Mouse (Mus musculus): Measurements from ENCODE around the gene Bloc1s1.
A peak's percentile ranks its signal among the peaks of the same experiment; 100 is the strongest.

Gene Bloc1s1

GRCm38 (mm10) chr10:128902409-128902988 is 21.3 kb downstream of the Bloc1s1 start:
- DNase-seq, result no peak

- DNase-seq, result no peak
Measured at GRCm38 (mm10) chr10:128901409-128901808, 22.4 kb downstream of the Bloc1s1 start.

DNA sequence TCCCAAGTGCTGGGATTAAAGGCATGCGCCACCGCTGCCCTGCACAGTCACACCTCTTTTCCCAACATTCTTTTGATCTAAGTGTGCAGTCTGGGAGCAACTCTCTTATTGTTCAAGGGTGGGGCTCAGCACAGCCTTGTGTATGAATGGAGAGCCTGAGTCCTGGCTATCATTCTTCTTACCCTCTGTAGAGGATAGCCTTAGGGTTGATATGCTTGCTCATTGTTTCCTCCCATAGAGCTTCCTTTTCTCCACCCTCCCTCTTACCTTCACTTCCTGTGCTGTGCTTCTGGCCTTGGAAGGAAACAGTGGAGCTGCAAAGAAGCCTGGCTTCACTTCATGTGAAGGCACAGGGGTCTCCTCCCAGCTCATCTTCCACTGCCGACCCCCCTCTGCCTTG is 23.1 kb downstream of the Bloc1s1 start, which contains the start of gene Cd63:
Gene Cd63, plus strand, starts transcription at position 292 of the 400 bp plus-strand sequence.
- no peak for DNase-seq

DNA sequence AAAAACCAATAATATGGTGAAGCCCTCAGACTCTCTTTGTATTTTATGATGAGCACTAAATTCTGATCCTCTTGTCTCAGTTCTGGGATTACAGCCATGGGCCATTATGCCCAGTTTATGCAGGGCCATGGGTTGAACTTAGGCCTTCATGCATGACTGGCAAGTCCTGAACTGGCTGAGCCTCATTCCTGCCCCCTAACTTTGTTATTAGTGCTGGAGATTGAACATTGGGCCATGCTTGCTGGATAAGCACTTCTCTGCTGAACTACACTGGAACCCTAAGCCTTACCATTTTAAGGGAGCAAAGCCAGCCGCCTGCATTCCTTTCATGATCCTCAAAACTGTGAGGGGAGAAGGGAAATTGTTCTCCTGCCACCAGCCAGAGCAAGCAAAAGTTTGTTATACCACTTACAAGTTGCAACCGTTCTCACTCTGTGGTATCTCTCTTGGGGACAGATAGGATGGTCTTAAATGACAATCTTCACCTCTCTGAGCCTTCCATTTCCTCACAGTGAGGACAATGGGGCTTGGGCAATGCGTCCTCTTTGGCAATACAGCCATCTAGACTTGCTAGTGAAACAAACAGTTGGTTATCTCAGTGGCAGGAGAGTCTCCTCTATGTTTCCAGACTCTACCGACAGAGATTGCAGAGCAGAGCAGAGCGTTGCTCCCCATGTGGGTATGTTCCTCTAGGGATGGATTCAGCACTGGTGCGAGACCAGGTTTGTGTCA is 23.9 kb downstream of the Bloc1s1 start:
- no peak for DNase-seq

DNA sequence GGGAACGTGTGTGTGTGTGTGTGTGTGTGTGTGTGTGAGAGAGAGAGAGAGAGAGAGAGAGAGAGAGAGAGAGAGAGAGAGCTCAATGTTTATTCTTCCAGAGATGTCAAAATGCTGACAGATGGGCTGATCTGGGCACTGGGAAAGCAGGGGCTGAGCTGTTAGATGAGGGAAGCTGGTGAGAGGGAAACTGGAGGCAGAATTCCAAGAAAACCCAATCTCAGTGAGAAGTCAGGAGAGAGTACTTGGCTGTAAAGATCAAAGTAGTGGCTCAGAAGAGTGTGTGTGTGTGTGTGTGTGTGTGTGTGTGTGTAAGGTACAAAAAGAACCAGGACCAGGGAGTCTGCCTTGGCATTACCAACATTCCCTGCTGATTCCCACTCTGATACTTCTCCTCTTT is 26.3 kb downstream of the Bloc1s1 start:
- DNase-seq, result no peak

DNA sequence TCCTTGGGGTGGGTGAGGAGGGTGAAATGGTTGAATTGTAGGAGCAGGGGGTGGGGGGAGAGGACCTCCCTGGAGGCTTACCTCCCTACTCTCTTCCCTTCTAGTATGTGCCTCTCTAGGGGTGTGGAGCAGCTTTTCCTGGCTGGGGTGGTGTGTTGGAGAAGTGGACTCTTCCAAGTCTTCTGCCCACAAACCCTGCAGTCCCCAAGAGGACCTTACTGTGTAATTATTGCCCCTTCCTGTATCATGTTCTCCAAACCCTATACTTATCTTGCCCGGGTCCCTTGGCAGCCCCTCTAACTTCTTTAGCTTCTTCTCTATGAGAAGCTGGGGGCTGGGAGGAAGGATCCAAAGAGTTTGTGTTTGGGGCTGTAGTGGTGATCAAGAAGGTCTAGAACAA is 27.0 kb downstream of the Bloc1s1 start:
- DNase-seq, result no peak

GRCm38 (mm10) chr10:128895952-128896693 is 27.7 kb downstream of the Bloc1s1 start:
- DNase-seq, result no peak

DNA sequence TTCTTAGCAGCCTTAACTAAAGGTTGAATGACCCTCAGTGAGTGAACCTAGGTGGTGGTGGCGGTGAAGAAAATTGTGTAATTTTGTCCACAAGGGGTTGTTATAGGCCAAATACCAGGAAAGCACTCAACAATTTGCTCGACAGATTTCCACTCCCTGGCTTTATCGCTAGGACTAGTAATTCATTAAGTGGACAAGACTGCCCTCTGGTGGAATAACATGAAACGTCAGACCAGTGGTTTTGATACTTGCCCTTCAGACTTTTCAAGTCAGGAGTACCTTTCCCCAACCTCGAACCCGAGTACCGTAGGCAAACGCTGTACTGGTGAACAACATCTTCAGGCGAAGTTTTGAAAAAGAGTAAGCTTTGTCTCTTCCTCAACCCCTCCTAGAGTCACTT is 28.4 kb downstream of the Bloc1s1 start:
- DNase-seq, result peak; percentile 75

DNA sequence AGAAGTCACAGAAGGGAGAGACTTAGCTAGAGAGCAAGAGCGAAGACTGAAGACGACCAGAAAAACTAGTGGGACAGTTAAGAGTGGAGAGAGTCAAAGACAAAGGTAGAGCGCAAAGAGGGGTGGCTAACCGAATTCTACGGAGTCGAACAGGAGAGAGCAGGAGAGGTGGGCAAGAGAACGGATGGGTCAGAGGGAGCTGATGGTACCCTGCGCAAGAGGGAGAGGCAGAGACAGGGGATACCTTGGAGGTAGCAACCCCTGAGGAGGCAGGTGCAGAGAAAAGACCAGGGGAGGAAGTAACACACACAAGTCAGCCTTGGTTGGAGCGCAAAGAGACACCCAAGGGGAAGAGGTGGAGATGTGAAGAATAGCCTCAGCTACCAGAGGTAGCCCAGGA is 31.6 kb downstream of the Bloc1s1 start:
- peak; percentile 39 for DNase-seq

DNA sequence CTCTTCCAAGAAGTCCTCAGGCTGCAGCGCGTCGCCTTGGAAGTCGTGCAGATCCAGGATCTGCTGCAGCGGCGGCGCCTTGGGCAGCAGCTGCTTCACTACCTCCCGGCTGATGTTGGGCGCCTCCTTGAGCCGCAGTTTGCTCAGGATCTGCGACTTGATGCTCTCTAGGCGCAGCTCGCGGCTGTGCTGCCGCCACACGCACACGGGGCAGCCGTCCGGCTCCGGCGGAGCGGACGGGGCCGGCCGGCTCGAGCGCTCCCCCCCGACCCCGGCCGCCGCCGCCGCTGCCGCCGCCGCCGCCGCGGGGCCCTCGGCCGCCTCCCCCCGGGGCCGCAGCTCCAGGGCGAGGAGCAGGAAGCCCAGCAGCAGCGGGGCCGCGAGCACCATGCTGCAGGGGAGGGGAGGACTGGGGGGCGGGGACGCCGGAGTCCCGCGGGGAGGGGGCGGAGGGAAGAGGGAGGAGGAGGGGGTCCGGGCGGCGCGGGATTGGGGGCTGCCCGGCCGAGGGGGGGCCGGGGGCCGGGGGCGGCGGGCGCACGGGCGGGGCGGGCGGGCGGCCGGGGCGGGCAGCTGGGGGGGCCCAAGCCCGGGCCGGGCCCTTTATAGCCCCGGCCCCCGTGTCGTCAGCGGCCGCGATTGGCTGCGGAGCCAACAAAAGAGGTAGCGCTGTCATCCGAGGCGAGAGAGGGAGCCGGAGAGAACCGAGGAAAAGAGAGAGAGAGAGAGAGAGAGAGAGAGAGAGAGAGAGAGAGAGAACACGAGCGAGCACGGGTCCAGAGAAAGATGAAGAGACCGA is 32.3 kb downstream of the Bloc1s1 start, which contains the start of gene Gdf11:
Gene Gdf11, minus strand, starts transcription at position 423 of the 799 bp plus-strand sequence.
- DNase-seq, result peak; percentile 75

GRCm38 (mm10) chr10:128890383-128891295 is 33.2 kb downstream of the Bloc1s1 start:
- DNase-seq, result peak; percentile 47

GRCm38 (mm10) chr10:128889846-128890245 is 34.0 kb downstream of the Bloc1s1 start:
- DNase-seq, result no peak

GRCm38 (mm10) chr10:128888941-128889827 is 34.7 kb downstream of the Bloc1s1 start:
- DNase-seq, result no peak

- no peak for DNase-seq
Measured at GRCm38 (mm10) chr10:128882067-128882466, 41.8 kb downstream of the Bloc1s1 start.

DNA sequence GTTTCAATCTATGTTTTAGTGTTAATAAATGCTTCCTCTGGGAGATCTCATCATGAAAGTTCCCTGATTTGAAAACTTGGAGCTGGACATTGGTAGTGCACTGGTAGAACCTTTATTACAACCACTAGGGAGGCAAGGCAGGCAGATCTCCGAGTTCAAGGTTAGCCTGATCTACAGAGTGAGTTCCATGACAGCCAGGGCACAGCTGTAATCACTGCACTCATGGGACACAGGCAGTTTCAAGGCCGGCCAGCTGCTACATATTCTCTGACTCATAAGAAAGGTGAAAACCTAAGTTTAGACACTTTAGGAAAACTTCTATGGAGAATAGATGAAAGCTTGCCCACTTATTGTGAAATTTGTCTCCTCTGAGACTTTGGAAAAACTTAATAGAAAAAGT is 45.0 kb downstream of the Bloc1s1 start:
- DNase-seq, result no peak

DNA sequence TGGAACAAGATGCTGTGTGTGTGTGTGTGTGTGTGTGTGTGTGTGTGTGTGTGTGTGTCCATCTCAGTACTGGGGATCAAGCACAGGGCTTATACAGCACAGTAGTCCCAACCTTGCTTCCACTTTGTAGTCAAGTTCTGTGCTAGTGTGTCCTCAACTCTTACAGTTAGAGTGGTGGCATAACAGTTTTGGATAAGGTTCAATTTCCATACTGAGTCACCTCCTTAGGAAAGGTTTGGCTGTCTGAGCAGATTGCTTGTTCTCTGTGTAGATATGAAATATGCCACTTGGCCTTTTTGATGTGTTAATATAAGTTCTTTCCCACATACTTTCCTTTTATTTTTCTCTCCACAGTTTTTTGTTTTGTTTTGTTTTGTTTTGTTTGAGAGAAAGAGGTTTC is 45.5 kb downstream of the Bloc1s1 start:
- DNase-seq, result no peak

GRCm38 (mm10) chr10:128870341-128870740 is 53.5 kb downstream of the Bloc1s1 start:
- DNase-seq, result no peak
